Mouse (Mus musculus): Measurements from ENCODE around the gene Prdm11. TPM values are rescaled to one million over a fixed set of nuclear protein-coding genes. Genes with fewer than 3 reads are reported as not detected.

Gene Prdm11
- polyA plus RNA-seq, 1 experiment: 2.6 TPM

DNA sequence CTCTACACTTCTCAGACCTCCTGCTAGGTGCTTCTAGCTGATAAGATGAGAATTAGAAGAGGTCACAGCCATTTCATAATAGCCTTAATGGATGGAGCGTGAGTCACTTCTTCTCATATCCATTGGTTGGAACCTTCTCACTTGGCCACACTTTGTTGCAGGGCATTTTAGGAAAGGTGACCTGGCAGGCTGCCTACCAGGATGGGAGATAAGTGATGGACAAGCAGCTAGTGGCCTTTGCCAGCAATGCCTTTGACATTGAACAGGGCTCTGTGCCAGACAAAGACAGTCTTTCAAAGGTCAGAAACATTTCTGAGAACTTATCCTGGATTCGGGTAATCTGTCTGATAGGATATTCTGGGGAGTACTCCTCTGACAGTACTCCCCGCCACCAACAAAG, 102.6 kb downstream of the Prdm11 start:
- Histone ChIP-seq H3K27me3 (ENCODE audit: control insufficient read depth, insufficient read depth, low read length) (no peaks in the 10 kb centered on the region), H3K36me3 (ENCODE audit: control insufficient read depth, insufficient read depth, low read length) (no peaks in the 10 kb centered on the region), H3K4me1 (ENCODE audit: control insufficient read depth, insufficient read depth, insufficient read length, low read length) (no peaks in the 10 kb centered on the region), H3K4me3 (ENCODE audit: low read depth, low read length) (no peak overlapping the region), H3K27ac (ENCODE audit: insufficient read depth, low read depth, low read length) (no peak overlapping the region)
- TF ChIP-seq CTCF (IDR thresholded peaks at IDR 0.05; ENCODE audit: extremely low read depth, insufficient read length, insufficient replicate concordance, low read depth, low read length): no peak
- no peak for TF ChIP-seq POLR2A (IDR thresholded peaks at IDR 0.05; ENCODE audit: low read depth, low read length)
- WGBS: 80% methylated on average over 3 of the region's 3 CpGs

DNA sequence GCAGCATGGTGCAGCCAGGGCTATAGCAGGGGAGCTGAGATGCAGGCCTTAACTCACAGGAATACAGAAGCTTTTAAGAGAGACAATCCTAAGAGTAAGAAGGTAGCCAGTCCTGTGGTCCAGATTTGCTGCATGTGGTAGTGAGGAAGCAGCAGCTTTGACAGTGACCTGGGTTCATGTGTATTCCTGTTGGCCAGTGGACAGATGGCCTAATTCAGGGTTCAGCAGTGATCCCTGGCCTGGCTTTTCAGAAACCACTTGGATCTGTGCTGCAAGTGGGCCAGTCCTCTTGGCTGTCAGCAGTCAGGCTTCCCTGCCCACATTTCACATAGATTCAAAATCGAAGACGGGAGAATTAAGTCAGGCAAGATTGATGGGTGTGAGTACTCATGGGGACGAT, 104.5 kb downstream of the Prdm11 start:
- no peaks in the 10 kb centered on the region for H3K27me3 ChIP-seq (ENCODE audit: control insufficient read depth, insufficient read depth, low read length)
- TF ChIP-seq CTCF (IDR thresholded peaks at IDR 0.05; ENCODE audit: extremely low read depth, insufficient read length, insufficient replicate concordance, low read depth, low read length): no peak
- TF ChIP-seq POLR2A (IDR thresholded peaks at IDR 0.05; ENCODE audit: low read depth, low read length): no peak
- H3K27ac ChIP-seq (ENCODE audit: insufficient read depth, low read depth, low read length): no peak overlapping the region
- no peaks in the 10 kb centered on the region for H3K4me1 ChIP-seq (ENCODE audit: control insufficient read depth, insufficient read depth, insufficient read length, low read length)
- H3K36me3 ChIP-seq (ENCODE audit: control insufficient read depth, insufficient read depth, low read length): no peaks in the 10 kb centered on the region
- 72% methylated on average over 3 of the region's 3 CpGs for WGBS
- no peak overlapping the region for H3K4me3 ChIP-seq (ENCODE audit: low read depth, low read length)

DNA sequence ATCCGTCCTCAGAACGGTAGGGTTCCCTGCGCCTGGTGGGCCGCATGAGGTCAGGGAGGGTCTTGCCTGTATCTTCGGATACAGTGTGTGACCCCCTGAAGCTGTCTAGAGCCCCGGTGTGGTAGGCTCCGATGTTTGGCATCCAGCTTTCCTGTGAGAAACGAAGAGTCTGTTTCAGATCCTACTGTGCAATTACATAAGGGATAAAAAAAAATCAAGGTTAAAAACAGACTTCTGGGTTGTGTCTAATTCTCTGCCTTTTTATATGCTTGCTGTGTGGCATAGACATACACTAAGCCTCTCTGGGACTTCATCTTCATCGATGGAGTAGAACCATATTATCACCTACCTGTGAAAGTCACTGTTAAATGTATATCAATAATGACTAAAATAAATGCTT, 105.0 kb downstream of the Prdm11 start:
- TF ChIP-seq CTCF (IDR thresholded peaks at IDR 0.05; ENCODE audit: extremely low read depth, insufficient read length, insufficient replicate concordance, low read depth, low read length) (no peak), POLR2A (IDR thresholded peaks at IDR 0.05; ENCODE audit: low read depth, low read length) (no peak)
- Histone ChIP-seq H3K36me3 (ENCODE audit: control insufficient read depth, insufficient read depth, low read length) (no peaks in the 10 kb centered on the region), H3K4me3 (ENCODE audit: low read depth, low read length) (no peak overlapping the region), H3K27ac (ENCODE audit: insufficient read depth, low read depth, low read length) (no peak overlapping the region), H3K4me1 (ENCODE audit: control insufficient read depth, insufficient read depth, insufficient read length, low read length) (no peaks in the 10 kb centered on the region), H3K27me3 (ENCODE audit: control insufficient read depth, insufficient read depth, low read length) (no peaks in the 10 kb centered on the region)
- 87% methylated on average over 9 of the region's 9 CpGs for WGBS

DNA sequence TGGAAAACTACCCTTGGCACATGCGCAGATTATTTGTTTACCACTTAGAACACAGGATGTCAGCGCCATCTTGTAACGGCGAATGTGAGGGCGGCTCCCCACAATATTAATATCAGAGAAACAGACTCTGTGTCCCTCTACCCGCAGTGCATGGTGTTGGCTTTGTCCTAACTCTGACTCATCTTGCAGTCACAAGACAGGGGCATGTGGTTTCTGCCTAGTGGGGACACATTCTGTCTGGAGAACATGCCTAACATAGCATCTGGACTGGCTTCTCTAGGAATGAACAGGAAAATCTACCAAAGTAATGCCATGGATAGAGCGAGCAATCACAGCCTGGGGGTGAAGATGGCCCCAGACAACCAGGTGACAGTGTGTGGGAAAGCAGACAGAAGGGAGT, 107.1 kb downstream of the Prdm11 start:
- no peak overlapping the region for H3K4me3 ChIP-seq (ENCODE audit: low read depth, low read length)
- no peaks in the 10 kb centered on the region for H3K36me3 ChIP-seq (ENCODE audit: control insufficient read depth, insufficient read depth, low read length)
- 92% methylated on average over 7 of the region's 7 CpGs for WGBS
- no peaks in the 10 kb centered on the region for H3K4me1 ChIP-seq (ENCODE audit: control insufficient read depth, insufficient read depth, insufficient read length, low read length)
- no peaks in the 10 kb centered on the region for H3K27me3 ChIP-seq (ENCODE audit: control insufficient read depth, insufficient read depth, low read length)
- no peak overlapping the region for H3K27ac ChIP-seq (ENCODE audit: insufficient read depth, low read depth, low read length)
- TF ChIP-seq POLR2A (IDR thresholded peaks at IDR 0.05; ENCODE audit: low read depth, low read length): no peak
- no peak for TF ChIP-seq CTCF (IDR thresholded peaks at IDR 0.05; ENCODE audit: extremely low read depth, insufficient read length, insufficient replicate concordance, low read depth, low read length)

DNA sequence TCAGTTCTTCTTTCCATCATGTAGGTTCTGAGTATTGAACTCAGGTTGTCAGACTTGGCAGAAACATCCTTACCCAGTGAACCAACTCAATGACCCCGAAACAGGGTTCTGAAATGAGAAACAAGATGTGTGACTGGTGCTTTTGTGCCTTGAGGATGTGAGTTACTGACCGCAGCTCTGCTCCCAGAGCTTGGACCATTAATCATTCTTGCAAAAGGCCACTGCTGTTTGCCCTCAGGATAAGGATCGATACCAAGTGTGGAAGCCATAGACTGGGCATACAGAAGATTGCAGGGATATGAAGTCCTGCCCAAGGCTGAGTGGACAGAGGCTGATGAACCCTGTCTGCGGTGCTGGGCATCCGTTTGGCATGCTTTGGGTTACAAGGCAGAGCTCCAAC, 107.9 kb downstream of the Prdm11 start:
- WGBS: 75% methylated on average over 5 of the region's 5 CpGs
- no peaks in the 10 kb centered on the region for H3K27me3 ChIP-seq (ENCODE audit: control insufficient read depth, insufficient read depth, low read length)
- TF ChIP-seq CTCF (IDR thresholded peaks at IDR 0.05; ENCODE audit: extremely low read depth, insufficient read length, insufficient replicate concordance, low read depth, low read length): no peak
- TF ChIP-seq POLR2A (IDR thresholded peaks at IDR 0.05; ENCODE audit: low read depth, low read length): no peak
- no peak overlapping the region for H3K4me3 ChIP-seq (ENCODE audit: low read depth, low read length)
- no peaks in the 10 kb centered on the region for H3K4me1 ChIP-seq (ENCODE audit: control insufficient read depth, insufficient read depth, insufficient read length, low read length)
- no peaks in the 10 kb centered on the region for H3K36me3 ChIP-seq (ENCODE audit: control insufficient read depth, insufficient read depth, low read length)
- no peak overlapping the region for H3K27ac ChIP-seq (ENCODE audit: insufficient read depth, low read depth, low read length)

DNA sequence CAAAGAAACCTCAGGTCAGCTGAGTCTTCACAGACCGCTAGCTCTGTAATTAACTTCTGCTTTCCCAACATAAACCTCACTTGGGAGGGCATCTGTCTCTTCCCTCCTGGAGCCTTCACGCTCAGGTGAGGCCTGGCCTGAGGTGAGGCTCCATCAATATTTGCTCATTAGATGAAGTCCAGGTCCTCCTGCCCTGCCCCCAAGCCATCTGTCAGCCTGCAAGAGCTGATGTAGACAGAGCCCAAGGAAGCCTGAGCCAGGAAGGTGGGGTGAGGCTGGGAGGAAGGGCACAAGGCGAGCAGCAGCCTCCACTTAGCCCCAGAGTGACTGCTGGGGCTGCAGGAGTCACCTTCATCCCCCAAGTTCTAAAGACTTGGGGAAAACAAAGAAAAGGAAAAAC, 110.5 kb downstream of the Prdm11 start:
- no peak overlapping the region for H3K27ac ChIP-seq (ENCODE audit: insufficient read depth, low read depth, low read length)
- H3K27me3 ChIP-seq (ENCODE audit: control insufficient read depth, insufficient read depth, low read length): no peaks in the 10 kb centered on the region
- H3K4me1 ChIP-seq (ENCODE audit: control insufficient read depth, insufficient read depth, insufficient read length, low read length): no peaks in the 10 kb centered on the region
- 44% methylated on average over 3 of the region's 3 CpGs for WGBS
- no peak overlapping the region for H3K4me3 ChIP-seq (ENCODE audit: low read depth, low read length)
- no peak for TF ChIP-seq POLR2A (IDR thresholded peaks at IDR 0.05; ENCODE audit: low read depth, low read length)
- no peak for TF ChIP-seq CTCF (IDR thresholded peaks at IDR 0.05; ENCODE audit: extremely low read depth, insufficient read length, insufficient replicate concordance, low read depth, low read length)
- H3K36me3 ChIP-seq (ENCODE audit: control insufficient read depth, insufficient read depth, low read length): no peaks in the 10 kb centered on the region

DNA sequence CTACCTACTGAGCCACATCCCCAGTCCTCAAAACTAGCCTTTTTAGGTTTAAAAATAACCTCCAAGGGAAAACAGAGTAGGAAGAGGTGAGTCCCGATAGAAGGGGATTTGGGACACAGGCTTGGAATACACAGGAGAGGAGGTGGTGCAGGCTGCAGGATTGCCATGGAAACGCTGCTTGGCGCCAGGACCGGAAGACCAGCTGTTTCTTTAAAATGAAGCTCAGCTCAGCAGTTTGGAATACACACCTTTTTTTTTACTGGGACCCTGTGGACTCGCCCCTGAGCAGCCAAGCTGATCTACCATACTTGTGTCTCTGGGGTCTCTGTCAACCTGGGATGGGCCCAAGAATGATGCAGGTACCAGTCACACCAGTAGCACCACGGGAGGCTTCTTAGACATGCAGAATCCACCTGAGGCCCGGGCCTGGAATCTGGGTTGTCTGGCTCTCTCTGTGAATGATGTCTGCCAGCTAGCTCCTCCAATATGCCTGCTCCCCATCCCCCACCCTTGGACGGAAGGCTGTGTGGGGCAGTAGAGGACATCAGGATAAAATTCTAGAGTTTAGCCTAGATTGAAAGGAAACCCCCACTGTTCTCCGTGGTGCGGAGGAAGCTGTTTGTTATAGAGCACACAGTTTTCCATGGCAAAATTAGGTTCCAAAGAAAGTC, 111.5 kb downstream of the Prdm11 start:
- no peaks in the 10 kb centered on the region for H3K4me1 ChIP-seq (ENCODE audit: control insufficient read depth, insufficient read depth, insufficient read length, low read length)
- no peak overlapping the region for H3K4me3 ChIP-seq (ENCODE audit: low read depth, low read length)
- TF ChIP-seq CTCF (IDR thresholded peaks at IDR 0.05; ENCODE audit: extremely low read depth, insufficient read length, insufficient replicate concordance, low read depth, low read length) (no peak), POLR2A (IDR thresholded peaks at IDR 0.05; ENCODE audit: low read depth, low read length) (no peak)
- H3K27ac ChIP-seq (ENCODE audit: insufficient read depth, low read depth, low read length): no peak overlapping the region
- H3K36me3 ChIP-seq (ENCODE audit: control insufficient read depth, insufficient read depth, low read length): no peaks in the 10 kb centered on the region
- 40% methylated on average over 10 of the region's 10 CpGs for WGBS
- H3K27me3 ChIP-seq (ENCODE audit: control insufficient read depth, insufficient read depth, low read length): no peaks in the 10 kb centered on the region

All from small intestine, adult 2 months (tissue).